Mouse (Mus musculus) stomach, postnatal 0 days (tissue): ENCODE measurements around the gene Prpsap1. TPM values are rescaled to one million over a fixed set of nuclear protein-coding genes. Genes with fewer than 3 reads are reported as not detected.
"Not testable (repeated sequence)": the region's sequence is repeated elsewhere in the genome, so short reads cannot be mapped to it uniquely, and the experiment has no call there.

Experiments used
- ATAC-seq: fragments of 200-750 bp; cut with Nextera tagmentation; 2 replicates; pipeline ENCODE4 v1.8.0; 2017; ENCODE audit not compliant: low FRiP score, low TSS enrichment
- DNase-seq: peaks from one replicate; pipeline ENCODE4 v3.0.0-alpha.2; 2016; ENCODE audit warnings: low spot score
- H3K27ac ChIP-seq: fragments of 300-500 bp; sonication (generic); replicated peaks from 2 replicates; pipeline ENCODE4 v1.5.1; 2014; ENCODE audit warnings: mild to moderate bottlenecking, control low read depth
- H3K27me3 ChIP-seq: fragments of 300-500 bp; sonication (generic); 2 replicates; pipeline ENCODE4 v1.6.1; 2014; ENCODE audit warnings: low read length; ENCODE audit not compliant: control insufficient read depth, insufficient read depth
- H3K36me3 ChIP-seq: fragments of 300-500 bp; sonication (generic); 2 replicates; pipeline ENCODE4 v1.6.1; 2014; ENCODE audit warnings: low read length, mixed read lengths; ENCODE audit not compliant: control insufficient read depth, insufficient read depth
- H3K4me1 ChIP-seq: fragments of 300-500 bp; sonication (generic); replicated peaks from 2 replicates; pipeline ENCODE4 v1.6.1; 2014; ENCODE audit warnings: antibody characterized with exemption; ENCODE audit not compliant: control insufficient read depth, insufficient read depth
- H3K4me2 ChIP-seq: fragments of 300-500 bp; sonication (generic); replicated peaks from 2 replicates; pipeline ENCODE4 v1.6.1; 2014; ENCODE audit warnings: low read depth, mild to moderate bottlenecking, control low read depth, moderate library complexity
- H3K4me3 ChIP-seq: fragments of 300-500 bp; sonication (generic); 2 replicates; pipeline ENCODE4 v1.5.1; 2014; ENCODE audit warnings: low read depth, low read length, control low read depth
- H3K9ac ChIP-seq: fragments of 300-500 bp; sonication (generic); 2 replicates; pipeline ENCODE4 v1.6.1; 2014; ENCODE audit warnings: mild to moderate bottlenecking, low read length, control low read depth, mixed read lengths
- H3K9me3 ChIP-seq: fragments of 300-500 bp; sonication (generic); 2 replicates; pipeline ENCODE4 v1.6.1; 2016; ENCODE audit warnings: low read length; ENCODE audit not compliant: control insufficient read depth
- CTCF ChIP-seq: IDR thresholded peaks from 2 replicates; pipeline ENCODE4 v1.5.1; 2016; ENCODE audit warnings: antibody characterized with exemption, low read depth, mild to moderate bottlenecking, moderate library complexity
- EP300 ChIP-seq: optimal IDR thresholded peaks from 2 replicates; pipeline ENCODE3; 2016; ENCODE audit warnings: antibody characterized with exemption
- WGBS: fragments of 180-500 bp; shearing (Covaris S2); extraction: QIAGEN DNeasy Blood & Tissue Kit; methylation state at CpG from one replicate; pipeline ENCODE4 v1.1.7; 2014; 5-methylcytosine and 5-hydroxymethylcytosine counted together
- polyA plus RNA-seq: library from polyadenylated mRNA; unstranded; fragments of >200 nt; fragmentation: Nextera tagmentation; extraction: Ambion mirVana; gene quantifications from 2 replicates; pipeline ENCODE4 v1.2.1, GENCODE M21; 2015

The Prpsap1 gene
- polyA plus RNA-seq, 1 experiment from 2014 or later: 94.0 TPM

DNA sequence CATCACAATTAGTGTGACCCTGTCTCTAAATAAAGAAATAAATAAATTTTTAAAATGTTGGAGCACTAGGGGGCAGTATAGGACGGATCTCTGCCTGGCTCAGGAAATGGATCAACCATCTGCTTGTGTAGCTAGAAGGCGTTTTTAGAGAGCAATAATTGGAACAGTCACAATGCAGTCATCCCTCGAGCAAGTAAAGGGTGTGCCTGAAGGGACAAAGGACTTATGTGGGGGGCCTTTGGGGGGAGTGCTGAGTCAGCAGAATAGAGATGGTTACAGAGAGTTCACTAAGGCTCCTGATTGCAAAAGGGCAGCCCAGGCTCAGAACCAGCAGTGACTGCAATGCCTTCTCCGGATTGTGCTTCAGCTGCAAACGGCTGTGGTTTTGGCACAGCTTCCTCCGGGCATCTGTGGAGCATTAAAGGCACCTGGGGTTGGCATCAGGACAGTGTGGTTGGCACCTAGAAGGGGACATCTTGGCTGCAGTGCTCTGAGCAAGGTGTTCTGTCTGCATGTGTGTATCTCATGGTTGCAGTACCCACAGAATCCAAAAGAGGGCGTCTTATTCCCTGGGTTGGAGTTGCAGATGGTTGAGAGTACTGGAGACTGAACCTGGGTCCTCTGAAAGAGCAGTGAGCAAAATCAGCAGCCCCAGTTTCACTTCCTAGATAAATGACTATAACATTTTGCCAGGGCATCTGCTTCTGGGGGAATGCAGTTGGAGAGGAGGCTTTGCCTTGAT is 7.2 kb upstream of the Prpsap1 start:
- H3K4me3 ChIP-seq: no peak overlapping the region
- H3K36me3 ChIP-seq: no peaks in the 10 kb centered on the region

DNA sequence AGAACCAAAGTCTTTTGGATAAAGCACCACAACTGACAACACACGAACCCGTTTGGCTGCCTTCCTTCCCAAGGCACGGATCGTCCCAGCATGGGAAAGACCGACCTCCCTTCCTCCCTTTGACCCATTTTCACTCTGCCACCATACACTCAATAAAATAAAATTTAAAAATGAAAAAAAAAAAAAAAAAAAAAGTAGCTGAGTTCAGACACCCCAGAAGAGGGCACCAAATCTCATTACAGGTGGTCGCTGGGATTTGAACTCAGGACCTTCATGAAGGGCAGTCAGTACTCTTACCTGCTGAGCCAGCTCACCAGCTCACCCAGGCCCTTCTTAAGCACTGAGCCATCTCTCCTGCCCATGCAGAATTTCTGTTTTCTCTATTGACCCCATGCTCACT is 5.0 kb upstream of the Prpsap1 start:
- Histone ChIP-seq H3K27ac (no peak overlapping the region), H3K9me3 (no peaks in the 10 kb centered on the region), H3K27me3 (no peaks in the 10 kb centered on the region), H3K4me1 (no peaks in the 10 kb centered on the region), H3K36me3 (no peaks in the 10 kb centered on the region), H3K4me2 (peak overlapping the region; percentile 47; the same call in 1 of the 2 replicates), H3K4me3 (no peak overlapping the region), H3K9ac (no peak overlapping the region)
- WGBS: 47% methylated on average over 6 of the region's 6 CpGs
- no peak for DNase-seq
- ATAC-seq: no peak
- no peak for TF ChIP-seq EP300
- no peak; the same call in 1 of the 2 replicates for TF ChIP-seq CTCF

More for the DNA sequence above, 7.2 kb upstream of the Prpsap1 start:
- Histone ChIP-seq H3K4me2 (no peak overlapping the region), H3K27ac (no peak overlapping the region), H3K4me1 (no peaks in the 10 kb centered on the region), H3K27me3 (no peaks in the 10 kb centered on the region), H3K9me3 (no peaks in the 10 kb centered on the region), H3K9ac (no peak overlapping the region)
- WGBS: 20% methylated on average over 7 of the region's 7 CpGs
- TF ChIP-seq CTCF: peak; percentile 84
- no peak for TF ChIP-seq EP300
- DNase-seq (peak; percentile 40), ATAC-seq (peak; percentile 82)

DNA sequence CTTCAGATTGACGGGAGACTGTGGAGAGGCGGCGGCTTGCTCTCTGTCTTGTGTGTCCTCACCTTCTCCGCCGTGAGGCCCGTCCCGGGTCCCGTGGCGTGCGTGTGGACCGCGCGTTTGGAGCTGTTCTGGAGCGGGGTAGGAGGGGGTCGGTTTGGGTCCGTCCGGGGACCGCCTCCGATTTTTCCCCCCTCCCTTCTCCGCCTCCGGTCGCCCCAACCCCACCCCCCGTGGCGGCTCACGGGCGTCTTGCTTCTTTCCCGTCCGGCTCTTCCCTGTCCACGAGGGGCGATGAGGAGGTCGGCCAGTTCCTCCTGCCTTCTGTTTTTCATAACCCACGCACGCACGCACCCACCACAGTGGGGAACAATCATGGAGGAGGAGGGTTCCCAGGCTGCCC is 4.6 kb upstream of the Prpsap1 start:
- H3K27ac ChIP-seq: no peak overlapping the region
- DNase-seq: no peak
- H3K9me3 ChIP-seq: no peaks in the 10 kb centered on the region
- peak overlapping the region; percentile 58 for H3K9ac ChIP-seq
- no peak for ATAC-seq
- 30% methylated on average over 33 of the region's 34 CpGs for WGBS
- H3K4me3 ChIP-seq: peak overlapping the region; percentile 10; the same call in 1 of the 2 replicates
- no peaks in the 10 kb centered on the region for H3K4me1 ChIP-seq
- peak overlapping the region; percentile 47 for H3K4me2 ChIP-seq
- H3K27me3 ChIP-seq: no peaks in the 10 kb centered on the region
- no peak for TF ChIP-seq EP300
- no peak for TF ChIP-seq CTCF
- no peaks in the 10 kb centered on the region for H3K36me3 ChIP-seq

DNA sequence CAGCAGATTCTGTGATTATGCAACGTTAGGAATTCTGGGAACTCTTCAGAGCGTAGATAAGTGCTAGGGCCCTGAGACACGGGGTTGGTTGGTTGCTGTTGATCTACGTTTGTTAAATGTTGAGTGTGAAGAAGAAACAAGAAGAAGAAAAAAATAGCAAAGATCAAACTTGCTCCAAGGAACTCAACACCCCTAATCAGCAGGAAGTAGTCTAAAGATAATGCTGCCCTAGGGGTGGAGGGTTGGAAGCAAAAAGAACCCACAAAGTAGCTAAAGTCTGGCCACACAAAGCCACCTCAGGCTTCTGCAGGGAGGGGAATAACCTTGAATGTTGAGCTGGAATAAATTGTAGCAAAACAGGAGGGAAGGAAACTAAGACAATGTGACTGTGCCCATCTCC is 3.3 kb upstream of the Prpsap1 start:
- ATAC-seq (no peak), DNase-seq (no peak)
- Histone ChIP-seq H3K4me3 (no peak overlapping the region), H3K9me3 (no peaks in the 10 kb centered on the region), H3K27ac (no peak overlapping the region), H3K9ac (no peak overlapping the region), H3K4me2 (no peak overlapping the region), H3K27me3 (no peaks in the 10 kb centered on the region), H3K36me3 (no peaks in the 10 kb centered on the region), H3K4me1 (no peaks in the 10 kb centered on the region)
- 73% methylated on average over 4 of the region's 4 CpGs for WGBS
- TF ChIP-seq CTCF (no peak), EP300 (no peak)

DNA sequence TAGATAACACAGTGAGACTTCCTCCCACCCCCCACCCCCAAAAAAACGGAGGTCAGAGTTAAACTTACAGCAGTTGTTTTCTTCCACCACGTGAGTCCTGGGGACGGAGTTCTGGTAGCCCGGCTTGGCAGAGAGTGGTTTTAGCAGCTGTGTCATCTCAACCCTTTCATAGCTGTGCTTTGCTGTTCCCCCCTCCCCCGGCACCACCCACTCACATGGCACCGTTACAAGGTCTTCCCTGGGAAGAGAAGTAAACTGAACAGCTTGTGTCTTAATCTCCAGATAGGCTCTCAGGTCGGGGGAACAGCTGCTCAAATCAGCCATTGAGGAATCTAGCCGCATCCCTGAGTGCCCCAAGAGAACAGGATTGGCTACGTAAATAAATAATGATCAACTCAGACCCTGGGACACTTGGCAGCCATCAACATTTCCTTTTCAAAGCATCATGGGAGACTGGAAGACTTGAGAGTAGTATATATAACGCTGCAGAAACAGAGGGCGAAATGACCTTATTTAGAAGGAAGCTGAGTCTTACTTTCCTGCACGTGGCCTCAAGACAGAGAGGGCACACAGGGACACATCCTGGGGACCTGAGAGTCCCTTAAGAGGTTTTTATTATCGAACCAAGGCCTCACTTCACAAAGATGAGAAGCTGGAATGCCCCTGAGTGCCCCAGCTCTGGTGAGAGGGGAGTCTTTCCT is 622 bp upstream of the Prpsap1 start:
- Histone ChIP-seq H3K27me3 (no peaks in the 10 kb centered on the region), H3K9ac (no peak overlapping the region), H3K4me2 (no peak overlapping the region), H3K4me3 (no peak overlapping the region), H3K9me3 (no peaks in the 10 kb centered on the region), H3K27ac (peak overlapping the region; percentile 92), H3K36me3 (no peaks in the 10 kb centered on the region), H3K4me1 (no peaks in the 10 kb centered on the region; the same call in 1 of the 2 replicates)
- peak; percentile 64 for DNase-seq
- TF ChIP-seq CTCF (no peak), EP300 (peak; percentile 24)
- ATAC-seq: peak; percentile 47; the same call in 1 of the 2 replicates
- WGBS: 35% methylated on average over 13 of the region's 13 CpGs

DNA sequence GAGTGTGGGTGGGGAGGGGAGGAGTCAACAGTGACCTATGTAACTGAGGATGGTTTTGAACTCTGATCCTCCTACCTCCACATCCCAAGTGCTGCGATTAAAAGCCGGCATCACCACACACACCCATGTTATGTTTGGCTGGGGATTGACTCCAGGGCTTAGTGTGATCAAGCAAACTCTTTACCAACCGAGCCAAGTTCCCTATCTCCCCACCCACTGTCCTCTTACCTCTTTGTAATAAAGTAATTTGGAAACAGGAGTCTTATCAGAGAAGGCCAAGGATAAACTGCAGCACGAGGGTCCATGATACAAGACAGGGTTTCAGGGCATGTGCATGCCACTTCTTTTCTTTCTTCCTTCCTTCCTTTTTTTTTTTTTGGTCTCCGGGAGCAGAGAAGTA is 811 bp downstream of the Prpsap1 start:
- Histone ChIP-seq H3K4me3 (no peak overlapping the region), H3K4me2 (no peak overlapping the region), H3K36me3 (no peaks in the 10 kb centered on the region), H3K27me3 (no peaks in the 10 kb centered on the region), H3K9me3 (no peaks in the 10 kb centered on the region), H3K4me1 (peaks cover 3% of the 10 kb centered on the region; the same call in 1 of the 2 replicates), H3K27ac (peak overlapping the region; percentile 30; the same call in 1 of the 2 replicates), H3K9ac (no peak overlapping the region)
- no peak for ATAC-seq
- WGBS: 38% methylated on average over 5 of the region's 5 CpGs
- TF ChIP-seq CTCF: no peak
- TF ChIP-seq EP300: no peak
- no peak for DNase-seq

DNA sequence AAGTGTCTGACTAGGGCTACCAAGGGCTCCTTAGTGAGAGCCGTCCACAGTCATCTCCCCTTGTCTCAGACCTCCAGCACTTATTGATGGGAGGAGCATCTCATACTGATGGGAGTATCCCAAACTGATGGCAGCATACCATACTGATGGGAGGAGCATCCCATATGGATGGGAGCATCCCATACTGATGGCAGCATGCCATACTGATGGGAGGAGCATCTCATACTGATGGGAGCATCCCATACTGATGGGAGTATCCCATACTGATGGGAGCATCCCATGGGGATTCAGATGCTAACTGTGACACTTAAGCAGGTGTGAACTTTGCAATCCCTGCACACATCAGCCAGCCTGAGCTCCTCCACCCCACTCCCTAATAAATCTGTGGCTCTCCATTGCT is 1.5 kb downstream of the Prpsap1 start:
- H3K4me1 ChIP-seq, H3K27me3 ChIP-seq, ATAC-seq, H3K36me3 ChIP-seq, H3K4me2 ChIP-seq, H3K27ac ChIP-seq, H3K9me3 ChIP-seq, H3K9ac ChIP-seq, DNase-seq, H3K4me3 ChIP-seq: not testable (repeated sequence)
- WGBS: 78% methylated on average over 1 of the region's 1 CpGs
